Mouse (Mus musculus) inflammation-experienced regulatory T-cells, adult 16 weeks (primary cell): ENCODE data around the gene 2210016F16Rik. TPM values are rescaled to one million over a fixed set of nuclear protein-coding genes. Genes with fewer than 3 reads are reported as not detected.

Experiments used
- polyA plus RNA-seq: library from polyadenylated mRNA; unstranded; fragments of 100-300 nt; shearing (Covaris generic); gene quantifications from one replicate; pipeline ENCODE4 v1.2.1, GENCODE M21; 2017

Gene 2210016F16Rik
- 12.3 TPM for polyA plus RNA-seq

GRCm38 (mm10) chr13:58384779-58385546 lies at the start of gene 2210016F16Rik:
2210016F16Rik (minus strand) TSS chr13:58385225.

GRCm38 (mm10) chr13:58403243-58403642 lies 18.2 kb upstream of the 2210016F16Rik start, which contains the start of gene Hnrnpk:
Hnrnpk (minus strand) TSS chr13:58403343.

GRCm38 (mm10) chr13:58402003-58402743 lies 17.1 kb upstream of the 2210016F16Rik start, which contains the start of gene Rmi1:
Rmi1 (plus strand) TSS chr13:58402248.

GRCm38 (mm10) chr13:58358629-58359303 lies 26.3 kb downstream of the 2210016F16Rik start, which contains the start of gene Kif27:
Kif27 (minus strand) TSS chr13:58359122.

Other genes with a start within 250 kb of the 2210016F16Rik start
- gene Idnk, start 227.6 kb downstream of the 2210016F16Rik start, polyA plus RNA-seq, result 217 TPM
- 13.6 TPM for gene Ubqln1, start 169.6 kb downstream of the 2210016F16Rik start, polyA plus RNA-seq
- 1.4 TPM for gene Gkap1, start 109.5 kb downstream of the 2210016F16Rik start, polyA plus RNA-seq
- gene Kif27, start 26.1 kb downstream of the 2210016F16Rik start, polyA plus RNA-seq, result not detected
- gene Rmi1, start 17.0 kb upstream of the 2210016F16Rik start, polyA plus RNA-seq, result 43.5 TPM
- 2,683 TPM for gene Hnrnpk, start 18.1 kb upstream of the 2210016F16Rik start, polyA plus RNA-seq
- gene Slc28a3, start 225.7 kb upstream of the 2210016F16Rik start, polyA plus RNA-seq, result 0.22 TPM